Mouse (Mus musculus): Measurements from ENCODE around the gene Wiz. TPM values are rescaled to one million over a fixed set of nuclear protein-coding genes. Genes with fewer than 3 reads are reported as not detected.

Wiz gene
- total and polyA plus RNA-seq, 3 experiments: 1.2 to 25.4 (median 4.4) TPM

DNA sequence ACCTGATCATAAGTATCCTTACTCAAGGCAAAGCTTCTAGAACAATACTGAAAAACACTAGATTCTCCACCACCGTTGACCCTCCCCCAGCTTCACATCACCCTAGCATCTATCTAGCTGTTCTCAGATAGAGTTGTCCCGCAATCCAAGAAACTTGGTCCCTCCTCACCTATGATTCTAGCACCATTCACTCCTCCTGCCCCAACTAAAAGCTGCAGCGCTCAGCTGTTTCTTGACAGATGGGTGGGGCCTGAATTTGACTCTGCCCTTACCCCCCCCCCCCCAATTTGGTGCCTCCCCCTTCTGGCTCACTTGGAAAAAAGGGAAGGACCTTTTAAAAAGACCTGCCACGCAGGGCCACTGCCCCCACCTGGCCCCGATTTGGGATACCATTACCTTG, 24.4 kb downstream of the Wiz start:
- Histone ChIP-seq H3K36me3 (replicated peaks in 1 of 2; ENCODE audit: control insufficient read depth in 1 of 2, insufficient read depth in 1 of 2, low read length in 1 of 2) (peaks cover 19 to 33% of the 10 kb centered on the region in 2 experiments), H3K27ac (ENCODE audit: insufficient read depth, low read depth) (no peak overlapping the region), H3K4me1 (ENCODE audit: control insufficient read depth in 1 of 2, insufficient read depth in 2 of 2) (peaks cover 9 to 24% of the 10 kb centered on the region in 2 experiments), H3K4me3 (replicated peaks in 1 of 3; ENCODE audit: low read depth in 2 of 3, low read length in 2 of 3, poor library complexity in 1 of 3) (peak overlapping the region; percentile 49 to 86 (median 50)), H3K79me2 (replicated peaks; ENCODE audit: control insufficient read depth, extremely low read depth, insufficient read depth, poor library complexity, severe bottlenecking) (peaks cover 22% of the 10 kb centered on the region), H3K9me3 (replicated peaks; ENCODE audit: low read length) (no peaks in the 10 kb centered on the region), H3K4me2 (ENCODE audit: insufficient read depth, low read depth, poor library complexity, severe bottlenecking) (peak overlapping the region; percentile 72), H3K9ac (ENCODE audit: insufficient read depth, low read depth) (peak overlapping the region; percentile 42), H3K27me3 (replicated peaks) (no peaks in the 10 kb centered on the region)
- TF ChIP-seq E2F4 (IDR thresholded peaks at IDR 0.05; ENCODE audit: insufficient replicate concordance, low read depth, low read length) (no peak), PAX5 (IDR thresholded peaks at IDR 0.05; ENCODE audit: low read length) (no peak), POLR2AphosphoS2 (IDR thresholded peaks at IDR 0.05; ENCODE audit: low read depth, low read length) (no peak), MAZ (IDR thresholded peaks at IDR 0.05; ENCODE audit: low read depth, low read length) (no peak), CHD1 (IDR thresholded peaks at IDR 0.05; ENCODE audit: low read depth, low read length) (no peak), UBTF (IDR thresholded peaks at IDR 0.05; ENCODE audit: low read depth, low read length) (no peak), TBP (conservative IDR thresholded peaks at IDR 0.05; ENCODE audit: low read depth, low read length) (no peak), JUND (conservative IDR thresholded peaks at IDR 0.05; ENCODE audit: low read depth, low read length) (no peak)
- dilution Hi-C loops (cut with MboI; ENCODE audit: extremely low pct_ligation_motif_present, extremely low pct_unique_long_range_greater_than_20kb, low sequenced_read_pairs): no loop called here
- in situ Hi-C loops (cut with MboI; ENCODE audit: low pct_ligation_motif_present, low pct_unique_long_range_greater_than_20kb, low sequenced_read_pairs): no loop called here
- DNase-seq (ENCODE audit: extremely low read depth): no peak

DNA sequence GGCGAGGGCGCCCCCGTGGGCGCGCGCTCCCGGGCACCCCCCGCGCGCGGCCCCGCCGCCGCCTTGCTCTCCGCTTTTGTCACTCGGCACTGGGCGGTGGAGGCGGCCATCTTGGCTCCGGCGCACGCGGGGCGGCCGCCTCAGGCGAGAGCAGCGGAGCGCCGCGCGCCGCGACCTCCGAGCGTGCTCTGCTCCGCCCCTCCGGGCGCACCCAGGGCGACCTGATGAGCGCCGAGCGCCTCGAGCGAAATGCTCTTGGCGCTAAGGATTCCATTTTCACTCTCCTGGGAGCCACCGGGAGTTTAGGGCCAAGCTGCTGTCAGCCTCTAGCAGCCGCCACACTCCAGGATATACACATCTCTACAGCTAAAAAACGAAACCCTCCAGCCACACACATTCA, 24.9 kb downstream of the Wiz start:
- dilution Hi-C loops (cut with MboI; ENCODE audit: extremely low pct_ligation_motif_present, extremely low pct_unique_long_range_greater_than_20kb, low sequenced_read_pairs): no loop called here
- peak overlapping the region; percentile 70 to 87 (median 86) for H3K4me3 ChIP-seq (replicated peaks in 1 of 3; ENCODE audit: low read depth in 2 of 3, low read length in 2 of 3, poor library complexity in 1 of 3)
- H3K27me3 ChIP-seq (replicated peaks): no peaks in the 10 kb centered on the region
- H3K4me2 ChIP-seq (ENCODE audit: insufficient read depth, low read depth, poor library complexity, severe bottlenecking): peak overlapping the region; percentile 72
- no peaks in the 10 kb centered on the region for H3K9me3 ChIP-seq (replicated peaks; ENCODE audit: low read length)
- peaks cover 24 to 39% of the 10 kb centered on the region in 2 experiments for H3K36me3 ChIP-seq (replicated peaks in 1 of 2; ENCODE audit: control insufficient read depth in 1 of 2, insufficient read depth in 1 of 2, low read length in 1 of 2)
- in situ Hi-C loops (cut with MboI; ENCODE audit: low pct_ligation_motif_present, low pct_unique_long_range_greater_than_20kb, low sequenced_read_pairs): no loop called here
- peaks cover 9 to 24% of the 10 kb centered on the region in 2 experiments for H3K4me1 ChIP-seq (ENCODE audit: control insufficient read depth in 1 of 2, insufficient read depth in 2 of 2)
- DNase-seq (ENCODE audit: extremely low read depth): peak; percentile 79
- H3K9ac ChIP-seq (ENCODE audit: insufficient read depth, low read depth): peak overlapping the region; percentile 93
- peaks cover 22% of the 10 kb centered on the region for H3K79me2 ChIP-seq (replicated peaks; ENCODE audit: control insufficient read depth, extremely low read depth, insufficient read depth, poor library complexity, severe bottlenecking)
- H3K27ac ChIP-seq (ENCODE audit: insufficient read depth, low read depth): no peak overlapping the region
- TF ChIP-seq USF2 (conservative IDR thresholded peaks at IDR 0.05; ENCODE audit: low read depth, low read length) (no peak), POLR2A (IDR thresholded peaks at IDR 0.05; ENCODE audit: low read depth, low read length) (peak; percentile 53; the same call in 1 of the 2 replicates), IRF4 (IDR thresholded peaks at IDR 0.05; ENCODE audit: low read depth, low read length) (0 out of 2 replicates have a peak, but pooled peaks have one; percentile 28), MAX (IDR thresholded peaks at IDR 0.05; ENCODE audit: low read length) (peak; percentile 88), EP300 (IDR thresholded peaks at IDR 0.05; ENCODE audit: low read length) (no peak), POLR2AphosphoS2 (IDR thresholded peaks at IDR 0.05; ENCODE audit: low read depth, low read length) (no peak), TBP (conservative IDR thresholded peaks at IDR 0.05; ENCODE audit: low read depth, low read length) (no peak), TCF12 (IDR thresholded peaks at IDR 0.05; ENCODE audit: low read depth, low read length) (peak; percentile 78), RCOR1 (conservative IDR thresholded peaks at IDR 0.05; ENCODE audit: low read depth, low read length) (0 out of 2 replicates have a peak, but pooled peaks have one; percentile 19), JUN (IDR thresholded peaks at IDR 0.05; ENCODE audit: insufficient read depth, low read depth, low read length) (no peak), ZC3H11A (IDR thresholded peaks at IDR 0.05; ENCODE audit: low read depth, low read length) (no peak), CHD2 (IDR thresholded peaks at IDR 0.05; ENCODE audit: low read length) (no peak), MEF2A (IDR thresholded peaks at IDR 0.05; ENCODE audit: borderline replicate concordance, low read depth, low read length) (peak; percentile 74), ZNF384 (IDR thresholded peaks at IDR 0.05; ENCODE audit: low read depth, low read length) (no peak), USF1 (IDR thresholded peaks at IDR 0.05; ENCODE audit: low read depth, low read length) (peak; percentile 53), RAD21 (IDR thresholded peaks at IDR 0.05; ENCODE audit: low read depth, low read length) (no peak), E2F4 (IDR thresholded peaks at IDR 0.05; ENCODE audit: insufficient replicate concordance, low read depth, low read length) (peak; percentile 14; the same call in 1 of the 2 replicates), ELF1 (IDR thresholded peaks at IDR 0.05; ENCODE audit: low read depth, low read length) (no peak), SMC3 (IDR thresholded peaks at IDR 0.05; ENCODE audit: low read depth, low read length) (no peak), GABPA (IDR thresholded peaks at IDR 0.05; ENCODE audit: insufficient replicate concordance, low read depth, low read length) (no peak; the same call in 1 of the 2 replicates), UBTF (IDR thresholded peaks at IDR 0.05; ENCODE audit: low read depth, low read length) (no peak), ZMIZ1 (IDR thresholded peaks at IDR 0.05; ENCODE audit: low read depth, low read length) (peak; percentile 67; the same call in 1 of the 2 replicates), CHD1 (IDR thresholded peaks at IDR 0.05; ENCODE audit: low read depth, low read length) (no peak), BHLHE40 (IDR thresholded peaks at IDR 0.05; ENCODE audit: low read depth, low read length) (peak; percentile 58; the same call in 1 of the 2 replicates), CTCF (conservative IDR thresholded peaks at IDR 0.05 in 1 of 2, IDR thresholded peaks at IDR 0.05 in 1 of 2; ENCODE audit: low read depth in 2 of 2, low read length in 2 of 2) (no peak), ETS1 (conservative IDR thresholded peaks at IDR 0.05; ENCODE audit: low read depth, low read length) (no peak), MYC (IDR thresholded peaks at IDR 0.05; ENCODE audit: low read depth, low read length) (peak; percentile 72; the same call in 1 of the 2 replicates), ZKSCAN1 (IDR thresholded peaks at IDR 0.05; ENCODE audit: borderline replicate concordance, low read depth, low read length) (no peak), KAT2A (IDR thresholded peaks at IDR 0.05; ENCODE audit: insufficient replicate concordance, low read length) (peak; percentile 64; the same call in 1 of the 2 replicates)

Measured in CH12.LX (cell line).